ENCODE assay signal across 30 mouse cellular contexts in genomic region chr3:107256724-107257123, GRCm38 (mm10). TPM values are rescaled to one million over a fixed set of nuclear protein-coding genes. Genes with fewer than 3 reads are reported as not detected.
DNase-seq lines count a peak whose midpoint lies in the region; ATAC-seq and TF ChIP-seq lines count a peak whose summit lies in the region.
"Had no signal": no experiment of that assay in that cellular context is flagged by ENCODE, and none has a peak within 500 bp of the region (broad histone marks: within the 10 kb centered on the region; RNA-seq: fewer than 3 reads in every experiment).

No protein-coding gene starts in this region.

- H3K9me3 ChIP-seq in forebrain, embryonic 11.5 days (ENCODE audit: control insufficient read depth, low read length): no peaks in the 10 kb centered on the region
- H3K9me3 ChIP-seq in forebrain, embryonic 13.5 days (replicated peaks): no peaks in the 10 kb centered on the region
- H3K9me3 ChIP-seq in hindbrain, embryonic 13.5 days: no peaks in the 10 kb centered on the region
- no peaks in the 10 kb centered on the region for H3K9me3 ChIP-seq in neural tube, embryonic 13.5 days
- no peaks in the 10 kb centered on the region for H3K9me3 ChIP-seq in intestine, embryonic 15.5 days
- H3K9me3 ChIP-seq: forebrain, embryonic 10.5 days; limb, embryonic 10.5 days; midbrain, embryonic 15.5 days; stomach, embryonic 15.5 days had no signal

- H3K27me3 ChIP-seq in forebrain, embryonic 11.5 days (ENCODE audit: control insufficient read depth, insufficient read depth, low read length): no peaks in the 10 kb centered on the region
- no peaks in the 10 kb centered on the region for H3K27me3 ChIP-seq in forebrain, embryonic 13.5 days
- H3K27me3 ChIP-seq in hindbrain, embryonic 13.5 days: 0 out of 2 replicates have a peak, but pooled peaks cover 8% of the 10 kb centered on the region
- H3K27me3 ChIP-seq in neural tube, embryonic 13.5 days: peaks cover 11% of the 10 kb centered on the region
- no peaks in the 10 kb centered on the region for H3K27me3 ChIP-seq in intestine, embryonic 15.5 days (replicated peaks)
- H3K27me3 ChIP-seq: midbrain, embryonic 15.5 days; stomach, embryonic 15.5 days had no signal

- TF ChIP-seq CTCF in layer of hippocampus, adult 2 months (conservative IDR thresholded peaks at IDR 0.05): no peak

- no peak overlapping the region for H3K27ac ChIP-seq in forebrain, embryonic 11.5 days (ENCODE audit: low read depth, low read length)
- no peak overlapping the region for H3K27ac ChIP-seq in forebrain, embryonic 13.5 days
- peak overlapping the region; percentile 76; the same call in 1 of the 2 replicates for H3K27ac ChIP-seq in layer of hippocampus, adult 2 months
- peak overlapping the region; percentile 50 for H3K27ac ChIP-seq in hindbrain, embryonic 13.5 days
- peak overlapping the region; percentile 46 for H3K27ac ChIP-seq in neural tube, embryonic 13.5 days (replicated peaks)
- H3K27ac ChIP-seq in intestine, embryonic 15.5 days: no peak overlapping the region
- H3K27ac ChIP-seq: forebrain, embryonic 10.5 days; limb, embryonic 10.5 days; midbrain, embryonic 15.5 days; stomach, embryonic 15.5 days had no signal

- H3K4me3 ChIP-seq in forebrain, embryonic 11.5 days (ENCODE audit: low read depth, low read length): no peak overlapping the region
- no peak overlapping the region for H3K4me3 ChIP-seq in forebrain, embryonic 13.5 days
- no peak overlapping the region for H3K4me3 ChIP-seq in layer of hippocampus, adult 2 months
- H3K4me3 ChIP-seq in hindbrain, embryonic 13.5 days: no peak overlapping the region
- H3K4me3 ChIP-seq in neural tube, embryonic 13.5 days: no peak overlapping the region
- no peak overlapping the region for H3K4me3 ChIP-seq in intestine, embryonic 15.5 days (replicated peaks)
- H3K4me3 ChIP-seq: forebrain, embryonic 10.5 days; limb, embryonic 10.5 days; midbrain, embryonic 15.5 days; stomach, embryonic 15.5 days had no signal

- H3K9ac ChIP-seq in forebrain, embryonic 11.5 days (ENCODE audit: low read length): no peak overlapping the region
- H3K9ac ChIP-seq in forebrain, embryonic 13.5 days: no peak overlapping the region
- H3K9ac ChIP-seq in hindbrain, embryonic 13.5 days: no peak overlapping the region
- H3K9ac ChIP-seq in neural tube, embryonic 13.5 days: no peak overlapping the region
- H3K9ac ChIP-seq in intestine, embryonic 15.5 days: no peak overlapping the region
- H3K9ac ChIP-seq: liver, postnatal 0 days; midbrain, embryonic 15.5 days; stomach, embryonic 15.5 days had no signal

- no peak for ATAC-seq in forebrain, embryonic 11.5 days (replicated peaks; ENCODE audit: low FRiP score)
- no peak for ATAC-seq in forebrain, embryonic 13.5 days
- peak; percentile 37; the same call in 1 of the 2 replicates for ATAC-seq in hindbrain, embryonic 13.5 days (ENCODE audit: low FRiP score)
- ATAC-seq in neural tube, embryonic 13.5 days (ENCODE audit: low read depth): peak; percentile 56
- no peak for ATAC-seq in intestine, embryonic 15.5 days
- ATAC-seq: CD4-positive, CD25-positive, alpha-beta regulatory T cell, adult 4 months; liver, postnatal 0 days; midbrain, embryonic 15.5 days; Patski had no signal

- no peaks in the 10 kb centered on the region for H3K4me1 ChIP-seq in forebrain, embryonic 11.5 days (replicated peaks; ENCODE audit: control insufficient read depth, insufficient read depth, low read length)
- peaks cover 12% of the 10 kb centered on the region for H3K4me1 ChIP-seq in forebrain, embryonic 13.5 days
- H3K4me1 ChIP-seq in hindbrain, embryonic 13.5 days (replicated peaks): peaks cover 31% of the 10 kb centered on the region
- H3K4me1 ChIP-seq in neural tube, embryonic 13.5 days (replicated peaks): peaks cover 43% of the 10 kb centered on the region
- peaks cover 6% of the 10 kb centered on the region for H3K4me1 ChIP-seq in intestine, embryonic 15.5 days (replicated peaks)
- H3K4me1 ChIP-seq: stomach, embryonic 15.5 days had no signal

- H3K36me3 ChIP-seq in forebrain, embryonic 11.5 days (ENCODE audit: control insufficient read depth, insufficient read depth, low read length): no peaks in the 10 kb centered on the region
- H3K36me3 ChIP-seq in forebrain, embryonic 13.5 days (ENCODE audit: poor library complexity, severe bottlenecking): no peaks in the 10 kb centered on the region
- no peaks in the 10 kb centered on the region for H3K36me3 ChIP-seq in hindbrain, embryonic 13.5 days
- no peaks in the 10 kb centered on the region for H3K36me3 ChIP-seq in neural tube, embryonic 13.5 days
- H3K36me3 ChIP-seq in intestine, embryonic 15.5 days: no peaks in the 10 kb centered on the region
- H3K36me3 ChIP-seq: forebrain, embryonic 10.5 days; limb, embryonic 10.5 days; midbrain, embryonic 15.5 days; stomach, embryonic 15.5 days had no signal

- peak; percentile 47 for DNase-seq in forebrain, embryonic 11.5 days (ENCODE audit: low spot score)
- DNase-seq in layer of hippocampus, adult 2 months (ENCODE audit: low spot score in 2 of 2): no peak
- no peak for DNase-seq in layer of hippocampus, postnatal 14 days (ENCODE audit: low spot score in 2 of 2)
- no peak for DNase-seq in thymus, postnatal 4 days
- DNase-seq: adrenal gland, adult 8-10 months; cerebellum, adult 11-12 months; cerebellum, postnatal 14 days; layer of hippocampus, adult 9-11 months; liver, postnatal 0 days; lung, postnatal 10 days; right cerebral cortex, postnatal 25 days; thymus, adult 18-20 months had no signal

- WGBS in forebrain, embryonic 11.5 days: 83% methylated on average over 7 of the region's 7 CpGs
- 74% methylated on average over 7 of the region's 7 CpGs for WGBS in forebrain, embryonic 13.5 days
- WGBS in hindbrain, embryonic 13.5 days: 43% methylated on average over 7 of the region's 7 CpGs
- 24% methylated on average over 7 of the region's 7 CpGs for WGBS in neural tube, embryonic 13.5 days
- WGBS in intestine, embryonic 15.5 days: 36% methylated on average over 7 of the region's 7 CpGs

- H3K4me2 ChIP-seq in forebrain, embryonic 11.5 days (ENCODE audit: low read depth, low read length, severe bottlenecking): no peak overlapping the region
- no peak overlapping the region for H3K4me2 ChIP-seq in forebrain, embryonic 13.5 days
- H3K4me2 ChIP-seq in hindbrain, embryonic 13.5 days: no peak overlapping the region
- no peak overlapping the region for H3K4me2 ChIP-seq in neural tube, embryonic 13.5 days
- H3K4me2 ChIP-seq in intestine, embryonic 15.5 days (replicated peaks): no peak overlapping the region
- H3K4me2 ChIP-seq: heart, embryonic 11.5 days; midbrain, embryonic 15.5 days; stomach, embryonic 15.5 days had no signal

RNA-seq across cellular contexts. Expression of gene Prok1, which starts 17.2 kb away (rescaled TPM):
- polyA plus RNA-seq in forebrain, embryonic 11.5 days (2014; fragmentation: Nextera tagmentation; extraction: Ambion mirVana): 0.11 TPM in 1 of 2 replicates, not detected in the other
- polyA plus RNA-seq in forebrain, embryonic 13.5 days (2015; fragmentation: Nextera tagmentation; extraction: Ambion mirVana): 0.10 TPM in 1 of 2 replicates, not detected in the other
- total RNA-seq in layer of hippocampus, adult 2 months (2021): not detected
- not detected for total RNA-seq in layer of hippocampus, postnatal 14 days (2021)
- 0.10 and 0.32 TPM in 2 replicates for polyA plus RNA-seq in hindbrain, embryonic 13.5 days (2015; fragmentation: Nextera tagmentation; extraction: Ambion mirVana)
- not detected in 2 replicates for polyA plus RNA-seq in neural tube, embryonic 13.5 days (2015; fragmentation: Nextera tagmentation; extraction: Ambion mirVana)
- not detected in 2 replicates for polyA plus RNA-seq in intestine, embryonic 15.5 days (2015; fragmentation: Nextera tagmentation; extraction: Ambion mirVana)
- total RNA-seq: ES-E14; heart, postnatal 25 days; megakaryocyte progenitor cell, adult 5-6 weeks had no signal
- polyA plus RNA-seq: CD4-positive, CD25-positive, alpha-beta regulatory T cell, adult 4 months; forebrain, embryonic 10.5 days; heart, embryonic 11.5 days; intestine, embryonic 14.5 days; kidney, embryonic 14.5 days; limb, embryonic 10.5 days; Patski had no signal

RNA-seq across cellular contexts. Expression of gene Lamtor5, which starts 21.9 kb away (rescaled TPM):
- 174 and 177 TPM in 2 replicates for polyA plus RNA-seq in forebrain, embryonic 11.5 days (2014; fragmentation: Nextera tagmentation; extraction: Ambion mirVana)
- 227 and 246 TPM in 2 replicates for polyA plus RNA-seq in forebrain, embryonic 13.5 days (2015; fragmentation: Nextera tagmentation; extraction: Ambion mirVana)
- 10 to 100 TPM; 61.4 to 65.2 TPM for total RNA-seq in layer of hippocampus, adult 2 months (2021)
- 10 to 100 TPM; 61.1 to 62.6 TPM for total RNA-seq in layer of hippocampus, postnatal 14 days (2021)
- polyA plus RNA-seq in hindbrain, embryonic 13.5 days (2015; fragmentation: Nextera tagmentation; extraction: Ambion mirVana): 200 TPM in 2 replicates
- polyA plus RNA-seq in neural tube, embryonic 13.5 days (2015; fragmentation: Nextera tagmentation; extraction: Ambion mirVana): 220 and 227 TPM in 2 replicates
- 200 and 209 TPM in 2 replicates for polyA plus RNA-seq in intestine, embryonic 15.5 days (2015; fragmentation: Nextera tagmentation; extraction: Ambion mirVana)

RNA-seq across cellular contexts. Expression of gene A630076J17Rik, which starts 26.3 kb away (rescaled TPM):
- polyA plus RNA-seq in forebrain, embryonic 11.5 days (2014; fragmentation: Nextera tagmentation; extraction: Ambion mirVana): not detected in 2 replicates
- polyA plus RNA-seq in forebrain, embryonic 13.5 days (2015; fragmentation: Nextera tagmentation; extraction: Ambion mirVana): not detected in 2 replicates
- total RNA-seq in layer of hippocampus, adult 2 months (2021): not detected
- not detected for total RNA-seq in layer of hippocampus, postnatal 14 days (2021)
- polyA plus RNA-seq in hindbrain, embryonic 13.5 days (2015; fragmentation: Nextera tagmentation; extraction: Ambion mirVana): not detected in 2 replicates
- polyA plus RNA-seq in neural tube, embryonic 13.5 days (2015; fragmentation: Nextera tagmentation; extraction: Ambion mirVana): not detected in 2 replicates
- 0.13 TPM in 1 of 2 replicates, not detected in the other for polyA plus RNA-seq in intestine, embryonic 15.5 days (2015; fragmentation: Nextera tagmentation; extraction: Ambion mirVana)
- total RNA-seq: adrenal gland, adult 8-10 months; ES-E14; heart, postnatal 25 days; left cerebral cortex, adult 8-10 months; liver, adult 2 months; megakaryocyte progenitor cell, adult 5-6 weeks had no signal
- polyA plus RNA-seq: CD4-positive, CD25-positive, alpha-beta regulatory T cell, adult 4 months; forebrain, embryonic 10.5 days; heart, embryonic 11.5 days; intestine, embryonic 14.5 days; kidney, embryonic 14.5 days; limb, embryonic 10.5 days; liver, adult 2 months; midbrain, embryonic 15.5 days; Patski had no signal

RNA-seq across cellular contexts. Expression of gene Slc16a4, which starts 34.3 kb away (rescaled TPM):
- 2.3 and 3.2 TPM in 2 replicates for polyA plus RNA-seq in forebrain, embryonic 11.5 days (2014; fragmentation: Nextera tagmentation; extraction: Ambion mirVana)
- 2.4 and 3.1 TPM in 2 replicates for polyA plus RNA-seq in forebrain, embryonic 13.5 days (2015; fragmentation: Nextera tagmentation; extraction: Ambion mirVana)
- 1 to 10 TPM; 1.2 to 1.4 TPM for total RNA-seq in layer of hippocampus, adult 2 months (2021)
- 1 to 10 TPM; 2.6 to 3.5 TPM for total RNA-seq in layer of hippocampus, postnatal 14 days (2021)
- 2.3 and 2.5 TPM in 2 replicates for polyA plus RNA-seq in hindbrain, embryonic 13.5 days (2015; fragmentation: Nextera tagmentation; extraction: Ambion mirVana)
- 1.9 and 2.0 TPM in 2 replicates for polyA plus RNA-seq in neural tube, embryonic 13.5 days (2015; fragmentation: Nextera tagmentation; extraction: Ambion mirVana)
- 2.5 and 2.7 TPM in 2 replicates for polyA plus RNA-seq in intestine, embryonic 15.5 days (2015; fragmentation: Nextera tagmentation; extraction: Ambion mirVana)
- total RNA-seq: liver, adult 2 months had no signal
- polyA plus RNA-seq: liver, adult 2 months had no signal

RNA-seq across cellular contexts. Expression of gene Cym, which starts 35.2 kb away (rescaled TPM):
- not detected in 2 replicates for polyA plus RNA-seq in forebrain, embryonic 11.5 days (2014; fragmentation: Nextera tagmentation; extraction: Ambion mirVana)
- polyA plus RNA-seq in forebrain, embryonic 13.5 days (2015; fragmentation: Nextera tagmentation; extraction: Ambion mirVana): 0.35 TPM in 1 of 2 replicates, not detected in the other
- not detected for total RNA-seq in layer of hippocampus, adult 2 months (2021)
- total RNA-seq in layer of hippocampus, postnatal 14 days (2021): not detected
- 0.13 and 6.0 TPM in 2 replicates for polyA plus RNA-seq in hindbrain, embryonic 13.5 days (2015; fragmentation: Nextera tagmentation; extraction: Ambion mirVana)
- 0.27 and 1.2 TPM in 2 replicates for polyA plus RNA-seq in neural tube, embryonic 13.5 days (2015; fragmentation: Nextera tagmentation; extraction: Ambion mirVana)
- polyA plus RNA-seq in intestine, embryonic 15.5 days (2015; fragmentation: Nextera tagmentation; extraction: Ambion mirVana): 11.4 and 133 TPM in 2 replicates
- total RNA-seq: ES-E14; megakaryocyte progenitor cell, adult 5-6 weeks had no signal
- polyA plus RNA-seq: forebrain, embryonic 10.5 days; kidney, embryonic 14.5 days; limb, embryonic 10.5 days; liver, adult 2 months; Patski had no signal

Comparison
In these comparisons a context has a peak if more than half of its experiments do, and no peak if none do; other contexts are left out.
1. ATAC-seq: peak in hindbrain, embryonic 13.5 days (single experiment) and neural tube, embryonic 13.5 days (single experiment); none in forebrain, embryonic 11.5 days (single experiment), forebrain, embryonic 13.5 days (single experiment) and intestine, embryonic 15.5 days (single experiment).
2. H3K27ac ChIP-seq: peak in layer of hippocampus, adult 2 months (single experiment), hindbrain, embryonic 13.5 days (single experiment) and neural tube, embryonic 13.5 days (single experiment); none in forebrain, embryonic 11.5 days (single experiment), forebrain, embryonic 13.5 days (single experiment) and intestine, embryonic 15.5 days (single experiment).